Mouse (Mus musculus) cerebellum, adult 2 months (tissue): ENCODE data around the gene Fgfr2.

Source experiments
- CTCF ChIP-seq: fragments of 200-500 bp; IDR thresholded peaks from 2 replicates; pipeline ENCODE4 v1.5.1; 2011; ENCODE audit warnings: low read depth, mild to moderate bottlenecking, control low read depth, low read length, moderate library complexity, borderline replicate concordance; ENCODE audit not compliant: insufficient read depth
- POLR2A ChIP-seq: fragments of 200-500 bp; IDR thresholded peaks from 2 replicates; pipeline ENCODE4 v1.6.1; 2011; ENCODE audit warnings: low read length, control low read depth, borderline replicate concordance; ENCODE audit not compliant: insufficient read depth

DNA sequence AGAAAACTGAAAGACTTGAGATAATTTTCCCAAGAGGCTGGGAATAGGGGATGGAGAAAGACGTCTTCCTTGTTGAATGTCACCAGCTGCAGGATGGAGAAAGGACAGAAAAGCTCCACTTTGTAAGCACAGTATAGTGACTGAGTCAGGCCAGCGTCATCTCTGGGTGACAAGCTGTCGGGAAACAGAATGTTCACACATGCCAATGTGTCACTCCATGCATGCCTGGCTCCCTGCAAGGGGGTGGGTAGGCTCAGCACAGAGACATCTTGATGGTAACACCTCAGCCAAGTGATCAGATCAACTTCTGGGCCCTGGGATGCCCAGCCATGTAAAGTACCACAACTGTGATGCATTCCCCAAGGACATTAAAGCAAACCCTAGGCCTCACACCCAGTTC is 942.1 kb downstream of the Fgfr2 start:
- no peak for TF ChIP-seq POLR2A
- no peak for TF ChIP-seq CTCF
